Mouse (Mus musculus) intestine, embryonic 15.5 days (tissue): ENCODE data around the gene Hoxb9. TPM values are rescaled to one million over a fixed set of nuclear protein-coding genes. Genes with fewer than 3 reads are reported as not detected.
A peak's percentile ranks its signal among the peaks of the same experiment; 100 is the strongest.

Experiments
- ATAC-seq: fragments of 200-750 bp; cut with Nextera tagmentation; 2 replicates; pipeline ENCODE4 v1.8.0; 2017; ENCODE audit warnings: moderate TSS enrichment, moderate library complexity
- H3K27ac ChIP-seq: fragments of 300-500 bp; sonication (generic); 2 replicates; pipeline ENCODE4 v1.5.1; 2015; ENCODE audit warnings: mild to moderate bottlenecking, inconsistent platforms
- H3K27me3 ChIP-seq: fragments of 300-500 bp; sonication (generic); replicated peaks from 2 replicates; pipeline ENCODE4 v1.6.1; 2015; ENCODE audit warnings: inconsistent platforms
- H3K36me3 ChIP-seq: fragments of 300-500 bp; sonication (generic); 2 replicates; pipeline ENCODE4 v1.6.1; 2015; ENCODE audit warnings: inconsistent platforms
- H3K4me1 ChIP-seq: fragments of 300-500 bp; sonication (generic); replicated peaks from 2 replicates; pipeline ENCODE4 v1.6.1; 2015; ENCODE audit warnings: inconsistent platforms
- H3K4me2 ChIP-seq: fragments of 300-500 bp; sonication (generic); replicated peaks from 2 replicates; pipeline ENCODE4 v1.6.1; 2015; ENCODE audit warnings: mild to moderate bottlenecking, inconsistent platforms
- H3K4me3 ChIP-seq: fragments of 300-500 bp; sonication (generic); replicated peaks from 2 replicates; pipeline ENCODE4 v1.5.1; 2015; ENCODE audit warnings: inconsistent platforms
- H3K9ac ChIP-seq: fragments of 300-500 bp; sonication (generic); 2 replicates; pipeline ENCODE4 v1.6.1; 2015; ENCODE audit warnings: inconsistent platforms
- H3K9me3 ChIP-seq: fragments of 300-500 bp; sonication (generic); 2 replicates; pipeline ENCODE4 v1.6.1; 2016; ENCODE audit warnings: inconsistent platforms
- WGBS: fragments of 180-500 bp; shearing (Covaris S2); methylation state at CpG from one replicate; pipeline ENCODE4 v1.1.7; 2015; 5-methylcytosine and 5-hydroxymethylcytosine counted together
- polyA plus RNA-seq: library from polyadenylated mRNA; unstranded; fragments of >200 nt; fragmentation: Nextera tagmentation; extraction: Ambion mirVana; gene quantifications from 2 replicates; pipeline ENCODE4 v1.2.1, GENCODE M21; 2015

Hoxb9 gene
- polyA plus RNA-seq, 1 experiment from 2014 or later = 1.2 TPM

- Histone ChIP-seq H3K27me3 (peaks cover 69% of the 10 kb centered on the region), H3K27ac (peak overlapping the region; percentile 66), H3K36me3 (no peaks in the 10 kb centered on the region), H3K9me3 (no peaks in the 10 kb centered on the region), H3K4me2 (peak overlapping the region; percentile 75), H3K4me3 (peak overlapping the region; percentile 51), H3K4me1 (peaks cover 50% of the 10 kb centered on the region), H3K9ac (peak overlapping the region; percentile 81)
- peak; percentile 31 for ATAC-seq
- 1% methylated on average over 66 of the region's 66 CpGs for WGBS
Observed at GRCm38 (mm10) chr11:96298895-96299667, 27.8 kb downstream of the Hoxb9 start.

DNA sequence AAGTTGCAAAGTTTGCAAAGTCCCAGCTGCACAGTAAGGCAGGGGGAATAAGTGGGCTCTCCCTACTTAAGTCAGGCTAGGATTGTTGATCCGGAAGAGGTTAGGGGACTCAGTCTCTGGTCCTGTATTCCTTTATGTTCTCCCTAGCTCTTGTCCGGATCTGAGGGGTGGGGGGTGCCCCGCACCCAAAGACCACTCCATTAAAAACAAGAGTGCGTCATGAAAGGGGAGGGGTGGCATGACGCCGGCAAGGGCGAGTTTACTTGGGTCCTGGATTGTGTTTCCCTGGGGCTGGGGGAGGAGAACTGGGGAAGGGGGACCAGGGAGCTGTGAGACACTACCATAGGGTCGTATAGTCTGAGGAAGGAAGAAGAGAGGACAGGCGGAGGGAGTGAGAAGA lies 28.5 kb downstream of the Hoxb9 start:
- H3K27me3 ChIP-seq = peaks cover 67% of the 10 kb centered on the region
- peak overlapping the region; percentile 75 for H3K4me2 ChIP-seq
- WGBS = 10% methylated on average over 9 of the region's 9 CpGs
- H3K4me3 ChIP-seq = peak overlapping the region; percentile 51
- H3K27ac ChIP-seq = peak overlapping the region; percentile 66
- peaks cover 51% of the 10 kb centered on the region for H3K4me1 ChIP-seq
- no peaks in the 10 kb centered on the region for H3K9me3 ChIP-seq
- no peaks in the 10 kb centered on the region for H3K36me3 ChIP-seq
- ATAC-seq = no peak
- peak overlapping the region; percentile 81 for H3K9ac ChIP-seq

GRCm38 (mm10) chr11:96300354-96301063 lies 29.3 kb downstream of the Hoxb9 start:
- 10% methylated on average over 35 of the region's 35 CpGs for whole genome bisulfite sequencing
- peak overlapping the region; percentile 75 for H3K4me2 ChIP-seq
- peak overlapping the region; percentile 66; the same call in 1 of the 2 replicates for H3K27ac ChIP-seq
- no peak for ATAC-seq
- H3K9ac ChIP-seq = peak overlapping the region; percentile 81
- H3K36me3 ChIP-seq = no peaks in the 10 kb centered on the region
- peaks cover 63% of the 10 kb centered on the region for H3K27me3 ChIP-seq
- H3K9me3 ChIP-seq = no peaks in the 10 kb centered on the region
- peak overlapping the region; percentile 51 for H3K4me3 ChIP-seq
- peaks cover 47% of the 10 kb centered on the region for H3K4me1 ChIP-seq

DNA sequence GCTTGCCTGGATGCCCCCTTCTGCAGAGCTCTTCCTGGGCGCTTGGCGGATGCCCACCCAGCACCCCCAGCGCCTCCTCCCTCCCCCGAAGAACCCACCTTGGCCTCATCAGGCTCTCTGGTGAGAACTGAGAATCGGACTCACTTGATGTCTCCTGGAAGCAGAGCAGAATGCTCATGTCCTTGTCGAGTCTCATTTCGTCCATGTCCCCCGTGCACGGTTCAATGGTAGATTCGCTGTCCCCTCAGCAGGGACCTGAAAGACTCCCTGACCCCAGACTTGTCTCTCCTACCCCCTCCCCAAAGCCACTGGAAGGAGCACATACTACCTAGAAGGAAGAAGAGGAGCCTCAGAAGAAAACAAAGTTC lies 29.8 kb downstream of the Hoxb9 start:
- H3K27me3 ChIP-seq = peaks cover 58% of the 10 kb centered on the region

DNA sequence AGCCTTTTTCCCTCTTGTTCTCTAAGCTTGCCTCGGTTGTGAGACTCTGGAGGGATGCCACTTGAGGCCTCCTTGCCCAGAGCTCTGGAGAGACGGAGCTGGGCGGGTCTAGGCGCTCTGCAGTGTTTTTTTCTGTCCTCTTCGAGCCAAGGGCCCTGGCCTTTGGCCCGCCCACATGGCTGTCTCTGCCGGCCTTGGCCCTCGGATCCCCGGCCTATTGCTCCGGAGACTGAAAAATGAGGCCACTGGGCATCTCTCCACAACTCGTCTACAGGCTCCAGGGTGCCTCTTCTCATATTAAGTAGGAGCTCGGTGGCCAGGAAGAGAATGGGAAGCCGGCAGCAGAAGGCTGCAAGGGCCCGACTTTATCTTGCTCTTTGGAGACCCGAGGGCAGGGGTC lies 30.6 kb downstream of the Hoxb9 start:
- Histone ChIP-seq H3K9me3 (no peaks in the 10 kb centered on the region), H3K27me3 (peaks cover 51% of the 10 kb centered on the region), H3K36me3 (no peaks in the 10 kb centered on the region), H3K9ac (peak overlapping the region; percentile 31; the same call in 1 of the 2 replicates), H3K4me1 (peaks cover 48% of the 10 kb centered on the region), H3K27ac (peak overlapping the region; percentile 63), H3K4me3 (peak overlapping the region; percentile 17), H3K4me2 (peak overlapping the region; percentile 81)
- WGBS = 18% methylated on average over 15 of the region's 15 CpGs
- no peak for ATAC-seq

More for the DNA sequence above, 29.8 kb downstream of the Hoxb9 start:
- peak overlapping the region; percentile 66; the same call in 1 of the 2 replicates for H3K27ac ChIP-seq
- H3K9me3 ChIP-seq = no peaks in the 10 kb centered on the region
- peak overlapping the region; percentile 51 for H3K4me3 ChIP-seq
- no peak for ATAC-seq
- peak overlapping the region; percentile 75 for H3K4me2 ChIP-seq
- no peaks in the 10 kb centered on the region for H3K36me3 ChIP-seq
- 30% methylated on average over 10 of the region's 10 CpGs for WGBS
- H3K9ac ChIP-seq = peak overlapping the region; percentile 81
- H3K4me1 ChIP-seq = peaks cover 45% of the 10 kb centered on the region

- Histone ChIP-seq H3K4me3 (peak overlapping the region; percentile 46), H3K27ac (peak overlapping the region; percentile 63), H3K4me2 (peak overlapping the region; percentile 81), H3K27me3 (peaks cover 44% of the 10 kb centered on the region), H3K9ac (peak overlapping the region; percentile 2; the same call in 1 of the 2 replicates), H3K36me3 (no peaks in the 10 kb centered on the region), H3K4me1 (peaks cover 45% of the 10 kb centered on the region), H3K9me3 (no peaks in the 10 kb centered on the region)
- WGBS = 31% methylated on average over 23 of the region's 23 CpGs
- no peak for ATAC-seq
Observed at GRCm38 (mm10) chr11:96302381-96303150, 31.3 kb downstream of the Hoxb9 start.

DNA sequence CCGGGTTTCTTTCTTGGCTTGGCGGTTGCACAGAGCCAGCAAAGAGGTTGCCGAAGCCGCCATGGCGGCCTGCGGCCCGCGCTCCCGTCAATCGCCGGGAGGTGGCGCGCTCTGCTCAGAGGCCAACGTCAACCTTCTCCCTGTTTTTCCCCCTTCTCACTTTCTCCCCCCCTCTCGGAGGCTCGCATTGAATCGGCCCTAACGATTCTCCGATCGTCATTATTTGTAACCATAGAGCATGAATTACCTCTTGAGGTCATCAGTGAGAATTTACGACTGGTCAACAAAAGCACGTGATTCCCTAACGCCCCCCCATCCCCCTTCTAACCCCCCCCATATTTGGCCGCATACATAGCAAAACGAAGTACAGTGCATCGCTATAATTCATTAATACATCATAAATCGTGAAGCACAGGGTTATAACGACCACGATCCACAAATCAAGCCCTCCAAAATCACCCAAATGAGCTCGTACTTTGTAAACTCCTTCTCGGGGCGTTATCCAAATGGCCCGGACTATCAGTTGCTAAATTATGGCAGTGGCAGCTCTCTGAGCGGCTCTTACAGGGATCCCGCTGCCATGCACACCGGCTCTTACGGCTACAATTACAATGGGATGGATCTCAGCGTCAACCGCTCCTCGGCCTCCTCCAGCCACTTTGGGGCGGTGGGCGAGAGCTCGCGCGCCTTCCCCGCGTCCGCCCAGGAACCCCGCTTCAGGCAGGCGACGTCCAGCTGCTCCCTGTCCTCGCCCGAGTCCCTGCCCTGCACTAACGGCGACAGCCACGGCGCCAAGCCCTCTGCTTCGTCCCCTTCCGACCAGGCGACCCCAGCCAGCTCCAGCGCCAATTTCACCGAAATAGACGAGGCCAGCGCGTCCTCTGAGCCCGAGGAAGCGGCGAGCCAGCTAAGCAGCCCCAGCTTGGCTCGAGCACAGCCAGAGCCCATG lies 32.2 kb downstream of the Hoxb9 start, which contains the start of gene Hoxb5:
TSS of gene Hoxb5 (plus strand) at position 186 of the 949 bp plus-strand sequence.
- H3K36me3 ChIP-seq = no peaks in the 10 kb centered on the region
- no peaks in the 10 kb centered on the region for H3K9me3 ChIP-seq
- peak; percentile 62 for ATAC-seq
- H3K9ac ChIP-seq = peak within 1 kb of the TSS; percentile 70
- peaks cover 37% of the 10 kb centered on the region for H3K27me3 ChIP-seq
- H3K4me2 ChIP-seq = peak within 1 kb of the TSS; percentile 81
- H3K4me1 ChIP-seq = peaks cover 45% of the 10 kb centered on the region
- H3K27ac ChIP-seq = peak within 1 kb of the TSS; percentile 90
- 1% methylated on average over 69 of the region's 69 CpGs for WGBS
- peak within 1 kb of the TSS; percentile 46 for H3K4me3 ChIP-seq

DNA sequence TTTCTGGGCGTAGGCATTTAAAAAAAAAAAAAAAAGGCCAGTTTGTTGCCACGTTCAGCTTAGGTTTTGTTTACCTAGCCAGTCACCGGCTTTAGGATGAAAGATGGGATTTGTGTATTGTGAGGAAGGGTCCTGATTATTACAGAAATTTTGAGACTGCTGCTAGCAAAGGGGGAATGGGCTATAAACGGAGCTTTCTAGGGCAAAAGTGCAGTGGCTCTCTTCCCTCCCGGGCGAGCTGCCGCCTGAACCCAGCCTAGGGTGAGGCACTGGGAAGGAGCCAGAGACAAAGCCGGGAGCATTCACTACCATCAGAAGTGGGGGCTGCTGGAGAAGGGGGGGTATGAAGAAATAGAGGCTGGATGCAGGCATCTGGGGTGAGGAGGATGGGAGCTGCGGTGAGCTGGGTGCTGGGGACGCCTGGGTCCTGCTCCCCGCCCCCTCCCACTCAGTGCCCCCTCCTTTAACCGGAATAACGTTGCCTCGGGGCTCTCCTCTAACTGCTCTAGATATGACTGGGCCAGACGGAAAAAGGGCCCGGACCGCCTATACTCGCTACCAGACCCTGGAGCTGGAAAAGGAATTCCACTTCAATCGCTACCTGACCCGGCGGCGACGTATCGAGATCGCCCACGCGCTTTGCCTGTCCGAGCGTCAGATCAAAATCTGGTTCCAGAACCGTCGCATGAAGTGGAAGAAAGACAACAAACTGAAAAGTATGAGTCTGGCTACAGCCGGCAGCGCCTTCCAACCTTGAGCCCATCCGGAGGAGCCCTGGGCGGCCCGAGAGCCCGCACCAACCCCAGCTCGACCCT lies 33.3 kb downstream of the Hoxb9 start:
- no peak for ATAC-seq
- H3K9ac ChIP-seq = peak overlapping the region; percentile 70
- H3K27me3 ChIP-seq = peaks cover 31% of the 10 kb centered on the region
- H3K4me3 ChIP-seq = peak overlapping the region; percentile 46
- peak overlapping the region; percentile 90 for H3K27ac ChIP-seq
- peak overlapping the region; percentile 81 for H3K4me2 ChIP-seq
- peaks cover 55% of the 10 kb centered on the region for H3K4me1 ChIP-seq
- no peaks in the 10 kb centered on the region for H3K36me3 ChIP-seq
- no peaks in the 10 kb centered on the region for H3K9me3 ChIP-seq
- 14% methylated on average over 38 of the region's 38 CpGs for WGBS

- Histone ChIP-seq H3K27ac (peak overlapping the region; percentile 86), H3K4me3 (peak overlapping the region; percentile 46), H3K9ac (peak overlapping the region; percentile 61), H3K36me3 (no peaks in the 10 kb centered on the region), H3K4me1 (peaks cover 52% of the 10 kb centered on the region), H3K4me2 (peak overlapping the region; percentile 81), H3K9me3 (no peaks in the 10 kb centered on the region), H3K27me3 (peaks cover 20% of the 10 kb centered on the region)
- ATAC-seq = no peak
- whole genome bisulfite sequencing = 41% methylated on average over 6 of the region's 6 CpGs
Observed at GRCm38 (mm10) chr11:96305505-96306182, 34.4 kb downstream of the Hoxb9 start.

GRCm38 (mm10) chr11:96306183-96306907 lies 35.1 kb downstream of the Hoxb9 start:
- Histone ChIP-seq H3K4me1 (peaks cover 51% of the 10 kb centered on the region), H3K36me3 (no peaks in the 10 kb centered on the region), H3K4me3 (peak overlapping the region; percentile 46), H3K9me3 (no peaks in the 10 kb centered on the region), H3K27me3 (peaks cover 19% of the 10 kb centered on the region), H3K9ac (peak overlapping the region; percentile 61), H3K27ac (peak overlapping the region; percentile 86), H3K4me2 (peak overlapping the region; percentile 81)
- 22% methylated on average over 7 of the region's 7 CpGs for WGBS
- ATAC-seq = no peak
